ENCODE assay signal across 24 mouse cellular contexts in genomic region chr11:60514941-60515340, GRCm38 (mm10). TPM values are rescaled to one million over a fixed set of nuclear protein-coding genes. Genes with fewer than 3 reads are reported as not detected.
DNase-seq lines count a peak whose midpoint lies in the region; ATAC-seq and TF ChIP-seq lines count a peak whose summit lies in the region.
"Had no signal": no experiment of that assay in that cellular context is flagged by ENCODE, and none has a peak within 500 bp of the region (broad histone marks: within the 10 kb centered on the region; RNA-seq: fewer than 3 reads in every experiment).

No protein-coding gene starts in this region.

- peak; percentile 8 for DNase-seq in limb, embryonic 14.5 days (ENCODE audit: low spot score)
- no peak for DNase-seq in limb, embryonic 10.5 days (ENCODE audit: low spot score)
- DNase-seq in lung, adult 18-20 months, result peak; percentile 74 to 82
- DNase-seq in lung, postnatal 14 days, result peak; percentile 19
- no peak for DNase-seq in right cerebral cortex, postnatal 36 days (ENCODE audit: low spot score in 2 of 2)
- no peak for DNase-seq in gastrocnemius, postnatal 36 days
- no peak for DNase-seq in right cerebral cortex, postnatal 4 days
- DNase-seq in cerebellum, postnatal 14 days, result no peak
- DNase-seq: adrenal gland, postnatal 14 days; B cell, adult 2 months; cerebellum, adult 9-11 months; embryo, embryonic 11 days; gastrocnemius, adult 2 months; heart, adult 11 months; heart, postnatal 4 days; kidney, adult 8-10 months; kidney, postnatal 4 days had no signal

- H3K4me3 ChIP-seq in limb, embryonic 14.5 days (replicated peaks; ENCODE audit: low read length), result no peak overlapping the region
- H3K4me3 ChIP-seq in limb, embryonic 10.5 days, result no peak overlapping the region
- H3K4me3 ChIP-seq: forebrain, embryonic 10.5 days; gastrocnemius, adult 2 months; heart, embryonic 15.5 days; limb, embryonic 13.5 days; midbrain, embryonic 13.5 days; neural tube, embryonic 13.5 days had no signal

- H3K9me3 ChIP-seq in limb, embryonic 14.5 days (ENCODE audit: control insufficient read depth, low read length), result no peaks in the 10 kb centered on the region
- no peaks in the 10 kb centered on the region for H3K9me3 ChIP-seq in limb, embryonic 10.5 days (replicated peaks)
- H3K9me3 ChIP-seq: forebrain, embryonic 10.5 days; heart, embryonic 15.5 days; limb, embryonic 13.5 days; midbrain, embryonic 13.5 days; neural tube, embryonic 13.5 days had no signal

- TF ChIP-seq POLR2A in limb, embryonic 14.5 days (IDR thresholded peaks at IDR 0.05; ENCODE audit: borderline replicate concordance, extremely low read depth, insufficient read depth, insufficient read length), result no peak

- ATAC-seq in limb, embryonic 14.5 days (ENCODE audit: low FRiP score, low read depth), result no peak
- ATAC-seq: hindbrain, embryonic 16.5 days; midbrain, embryonic 13.5 days had no signal

- H3K9ac ChIP-seq in limb, embryonic 14.5 days (ENCODE audit: low read depth, low read length, severe bottlenecking), result no peak overlapping the region
- H3K9ac ChIP-seq: heart, embryonic 15.5 days; limb, embryonic 13.5 days; liver, embryonic 14.5 days; midbrain, embryonic 13.5 days; neural tube, embryonic 13.5 days had no signal

- H3K4me2 ChIP-seq in limb, embryonic 14.5 days (replicated peaks; ENCODE audit: low read depth, low read length, severe bottlenecking), result no peak overlapping the region
- H3K4me2 ChIP-seq: heart, embryonic 15.5 days; limb, embryonic 13.5 days; midbrain, embryonic 13.5 days; neural tube, embryonic 13.5 days had no signal

- WGBS in limb, embryonic 14.5 days, result 63% methylated on average over 2 of the region's 2 CpGs
- WGBS in limb, embryonic 10.5 days, result 64% methylated on average over 2 of the region's 2 CpGs

- H3K36me3 ChIP-seq in limb, embryonic 14.5 days (ENCODE audit: control insufficient read depth, insufficient read depth, low read length), result no peaks in the 10 kb centered on the region
- no peaks in the 10 kb centered on the region for H3K36me3 ChIP-seq in limb, embryonic 10.5 days
- H3K36me3 ChIP-seq: forebrain, embryonic 10.5 days; heart, embryonic 15.5 days; limb, embryonic 13.5 days; midbrain, embryonic 13.5 days; neural tube, embryonic 13.5 days had no signal

- intact Hi-C loops in gastrocnemius, postnatal 36 days (cut with DNase I), result no loop called here

- no peak overlapping the region for H3K27ac ChIP-seq in limb, embryonic 14.5 days (replicated peaks; ENCODE audit: low read depth, low read length)
- no peak overlapping the region for H3K27ac ChIP-seq in limb, embryonic 10.5 days
- H3K27ac ChIP-seq: forebrain, embryonic 10.5 days; gastrocnemius, adult 2 months; heart, embryonic 15.5 days; limb, embryonic 13.5 days; liver, embryonic 14.5 days; midbrain, embryonic 13.5 days; neural tube, embryonic 13.5 days had no signal

- no peaks in the 10 kb centered on the region for H3K27me3 ChIP-seq in limb, embryonic 14.5 days (ENCODE audit: control insufficient read depth, insufficient read depth, low read length)
- peaks cover 18% of the 10 kb centered on the region for H3K27me3 ChIP-seq in limb, embryonic 10.5 days (ENCODE audit: low read depth, poor library complexity, severe bottlenecking)

- no peaks in the 10 kb centered on the region for H3K4me1 ChIP-seq in limb, embryonic 14.5 days (ENCODE audit: control insufficient read depth, insufficient read depth, low read length)
- peaks cover 2% of the 10 kb centered on the region; the same call in 1 of the 2 replicates for H3K4me1 ChIP-seq in limb, embryonic 10.5 days
- H3K4me1 ChIP-seq: heart, embryonic 15.5 days; midbrain, embryonic 13.5 days; neural tube, embryonic 13.5 days had no signal

RNA-seq across cellular contexts. Expression of gene Alkbh5, which starts 21.2 kb away (rescaled TPM):
- polyA plus RNA-seq in limb, embryonic 14.5 days (2012; rRNA removed), result 19.3 and 24.0 TPM in 2 replicates
- 30.2 and 31.9 TPM in 2 replicates for polyA plus RNA-seq in limb, embryonic 14.5 days (2014; fragmentation: Nextera tagmentation; extraction: Ambion mirVana)
- 31.8 and 34.7 TPM in 2 replicates for polyA plus RNA-seq in limb, embryonic 10.5 days (2016; fragmentation: Nextera tagmentation; extraction: Ambion mirVana)
- 100 to 1,000 TPM; 107 TPM for total RNA-seq in gastrocnemius, postnatal 36 days (2021)

RNA-seq across cellular contexts. Expression of gene Myo15, which starts 45.8 kb away (rescaled TPM):
- polyA plus RNA-seq in limb, embryonic 14.5 days (2012; rRNA removed), result 1.2 and 1.4 TPM in 2 replicates
- 0.51 and 0.54 TPM in 2 replicates for polyA plus RNA-seq in limb, embryonic 14.5 days (2014; fragmentation: Nextera tagmentation; extraction: Ambion mirVana)
- 0.10 and 0.11 TPM in 2 replicates for polyA plus RNA-seq in limb, embryonic 10.5 days (2016; fragmentation: Nextera tagmentation; extraction: Ambion mirVana)
- not detected for total RNA-seq in gastrocnemius, postnatal 36 days (2021)
- polyA plus RNA-seq: heart, embryonic 15.5 days had no signal

Comparison
In these comparisons a context has a peak if more than half of its experiments do, and no peak if none do; other contexts are left out.
1. DNase-seq: peak in limb, embryonic 14.5 days (single experiment), lung, adult 18-20 months (2 of 2) and lung, postnatal 14 days (single experiment); none in limb, embryonic 10.5 days (single experiment), right cerebral cortex, postnatal 36 days (0 of 2), gastrocnemius, postnatal 36 days (0 of 2), right cerebral cortex, postnatal 4 days (single experiment) and cerebellum, postnatal 14 days (0 of 2).